In genomic region chr5:35652319-35652718, GRCm38 (mm10) we compare ENCODE assay signal across 24 mouse cellular contexts. TPM values are rescaled to one million over a fixed set of nuclear protein-coding genes. Genes with fewer than 3 reads are reported as not detected.
DNase-seq lines count a peak whose midpoint lies in the region; ATAC-seq lines count a peak whose summit lies in the region.
"Had no signal": no experiment of that assay in that cellular context is flagged by ENCODE, and none has a peak within 500 bp of the region (broad histone marks: within the 10 kb centered on the region; RNA-seq: fewer than 3 reads in every experiment).

No protein-coding gene starts in this region.

- ATAC-seq in embryonic facial prominence, embryonic 15.5 days (ENCODE audit: insufficient number of reproducible peaks, low FRiP score, low TSS enrichment, low read depth), result 0 out of 2 replicates have a peak, but pooled peaks have one; percentile 15
- ATAC-seq in hindbrain, embryonic 13.5 days (ENCODE audit: low FRiP score), result no peak
- ATAC-seq: activated CD4-positive, CD25-positive, alpha-beta regulatory T cell, adult 4 months; CD4-positive, CD25-positive, alpha-beta regulatory T cell, adult 4 months; forebrain, embryonic 13.5 days; forebrain, embryonic 15.5 days; forebrain, postnatal 0 days; Patski had no signal

- H3K27me3 ChIP-seq in embryonic facial prominence, embryonic 15.5 days, result no peaks in the 10 kb centered on the region
- no peaks in the 10 kb centered on the region for H3K27me3 ChIP-seq in embryonic facial prominence, embryonic 10.5 days (replicated peaks; ENCODE audit: low read depth, poor library complexity, severe bottlenecking)
- no peaks in the 10 kb centered on the region for H3K27me3 ChIP-seq in hindbrain, embryonic 10.5 days (ENCODE audit: insufficient read depth, poor library complexity, severe bottlenecking)
- no peaks in the 10 kb centered on the region for H3K27me3 ChIP-seq in hindbrain, embryonic 13.5 days
- H3K27me3 ChIP-seq: embryonic facial prominence, embryonic 13.5 days; forebrain, embryonic 13.5 days; forebrain, embryonic 15.5 days; Patski had no signal

- intact Hi-C loops in heart, postnatal 10 days (cut with DNase I), result no loop called here

- no peak overlapping the region for H3K4me2 ChIP-seq in embryonic facial prominence, embryonic 15.5 days (replicated peaks)
- no peak overlapping the region for H3K4me2 ChIP-seq in hindbrain, embryonic 13.5 days
- H3K4me2 ChIP-seq: embryonic facial prominence, embryonic 13.5 days; forebrain, embryonic 13.5 days; forebrain, embryonic 15.5 days had no signal

- H3K9ac ChIP-seq in embryonic facial prominence, embryonic 15.5 days, result no peak overlapping the region
- H3K9ac ChIP-seq in hindbrain, embryonic 13.5 days, result no peak overlapping the region
- H3K9ac ChIP-seq: embryonic facial prominence, embryonic 13.5 days; forebrain, embryonic 13.5 days; forebrain, embryonic 15.5 days; forebrain, postnatal 0 days had no signal

- no peak overlapping the region for H3K27ac ChIP-seq in embryonic facial prominence, embryonic 15.5 days (replicated peaks)
- no peak overlapping the region for H3K27ac ChIP-seq in embryonic facial prominence, embryonic 10.5 days (replicated peaks)
- 0 out of 2 replicates have a peak overlapping the region, but pooled peaks have one; percentile 23 for H3K27ac ChIP-seq in hindbrain, embryonic 10.5 days
- no peak overlapping the region for H3K27ac ChIP-seq in hindbrain, embryonic 13.5 days
- H3K27ac ChIP-seq: embryonic facial prominence, embryonic 13.5 days; forebrain, embryonic 13.5 days; forebrain, embryonic 15.5 days had no signal

- no peak for DNase-seq in embryonic facial prominence, embryonic 10.5 days (ENCODE audit: low spot score)
- DNase-seq in heart, adult 11 months, result peak; percentile 95
- DNase-seq in heart, postnatal 10 days, result no peak
- no peak for DNase-seq in hindbrain, embryonic 10.5 days (ENCODE audit: low spot score)
- DNase-seq: adrenal gland, adult 8-10 months; adrenal gland, postnatal 14 days; adrenal gland, postnatal 36 days; B cell, adult 2 months; cerebellum, adult 11-12 months; cerebellum, adult 2 months; cerebellum, adult 9-10 months; cerebellum, postnatal 10 days; cerebellum, postnatal 25 days; forebrain, postnatal 0 days had no signal

- H3K4me3 ChIP-seq in embryonic facial prominence, embryonic 15.5 days (replicated peaks), result no peak overlapping the region
- H3K4me3 ChIP-seq in embryonic facial prominence, embryonic 10.5 days, result no peak overlapping the region
- no peak overlapping the region for H3K4me3 ChIP-seq in hindbrain, embryonic 10.5 days
- no peak overlapping the region for H3K4me3 ChIP-seq in hindbrain, embryonic 13.5 days
- H3K4me3 ChIP-seq: embryonic facial prominence, embryonic 13.5 days; forebrain, embryonic 13.5 days; forebrain, embryonic 15.5 days had no signal

- WGBS in embryonic facial prominence, embryonic 15.5 days, result 76% methylated on average over 3 of the region's 3 CpGs
- WGBS in embryonic facial prominence, embryonic 10.5 days, result 82% methylated on average over 3 of the region's 3 CpGs
- 76% methylated on average over 3 of the region's 3 CpGs for WGBS in hindbrain, embryonic 10.5 days
- WGBS in hindbrain, embryonic 13.5 days, result 81% methylated on average over 3 of the region's 3 CpGs

- H3K4me1 ChIP-seq in embryonic facial prominence, embryonic 15.5 days, result no peaks in the 10 kb centered on the region; the same call in 1 of the 2 replicates
- peaks cover 7% of the 10 kb centered on the region for H3K4me1 ChIP-seq in embryonic facial prominence, embryonic 10.5 days
- H3K4me1 ChIP-seq in hindbrain, embryonic 10.5 days (replicated peaks), result peaks cover 5% of the 10 kb centered on the region
- H3K4me1 ChIP-seq in hindbrain, embryonic 13.5 days (replicated peaks), result no peaks in the 10 kb centered on the region
- H3K4me1 ChIP-seq: embryonic facial prominence, embryonic 13.5 days; forebrain, embryonic 13.5 days; forebrain, embryonic 15.5 days had no signal

- no peaks in the 10 kb centered on the region for H3K36me3 ChIP-seq in embryonic facial prominence, embryonic 15.5 days
- H3K36me3 ChIP-seq in embryonic facial prominence, embryonic 10.5 days (replicated peaks), result no peaks in the 10 kb centered on the region
- no peaks in the 10 kb centered on the region for H3K36me3 ChIP-seq in hindbrain, embryonic 10.5 days
- H3K36me3 ChIP-seq in hindbrain, embryonic 13.5 days, result no peaks in the 10 kb centered on the region
- H3K36me3 ChIP-seq: embryonic facial prominence, embryonic 13.5 days; forebrain, embryonic 15.5 days; G1E had no signal

- no peaks in the 10 kb centered on the region for H3K9me3 ChIP-seq in embryonic facial prominence, embryonic 15.5 days (replicated peaks)
- H3K9me3 ChIP-seq in embryonic facial prominence, embryonic 10.5 days, result no peaks in the 10 kb centered on the region
- H3K9me3 ChIP-seq in hindbrain, embryonic 10.5 days, result no peaks in the 10 kb centered on the region
- no peaks in the 10 kb centered on the region for H3K9me3 ChIP-seq in hindbrain, embryonic 13.5 days
- H3K9me3 ChIP-seq: embryonic facial prominence, embryonic 13.5 days; forebrain, embryonic 13.5 days; forebrain, embryonic 15.5 days; G1E had no signal

RNA-seq across cellular contexts. Expression of gene Htra3, which starts 27.3 kb away (rescaled TPM):
- 31.3 and 33.0 TPM in 2 replicates for polyA plus RNA-seq in embryonic facial prominence, embryonic 15.5 days (2015; fragmentation: Nextera tagmentation; extraction: Ambion mirVana)
- 4.2 and 5.4 TPM in 2 replicates for polyA plus RNA-seq in embryonic facial prominence, embryonic 10.5 days (2016; fragmentation: Nextera tagmentation; extraction: Ambion mirVana)
- 10 to 100 TPM; 69.0 to 86.6 TPM for total RNA-seq in heart, postnatal 10 days (2021)
- 5.4 and 8.9 TPM in 2 replicates for polyA plus RNA-seq in hindbrain, embryonic 10.5 days (2016; fragmentation: Nextera tagmentation; extraction: Ambion mirVana)
- polyA plus RNA-seq in hindbrain, embryonic 13.5 days (2015; fragmentation: Nextera tagmentation; extraction: Ambion mirVana), result 12.2 and 12.7 TPM in 2 replicates
- total RNA-seq: CH12.LX, G1E had no signal
- polyA plus RNA-seq: activated CD4-positive, CD25-positive, alpha-beta regulatory T cell, adult 4 months; CD4-positive, CD25-positive, alpha-beta regulatory T cell, adult 4 months; G1E had no signal
